Mouse (Mus musculus): ENCODE data around the gene Edn1. TPM values are rescaled to one million over a fixed set of nuclear protein-coding genes. Genes with fewer than 3 reads are reported as not detected.
A peak's percentile ranks its signal among the peaks of the same experiment; 100 is the strongest.

The Edn1 gene
- total RNA-seq (2021): 0.33 and 0.43 TPM in 2 replicates
- long read RNA-seq: 0 reads

GRCm38 (mm10) chr13:42301161-42301721 is at the start of gene Edn1:
Gene Edn1, plus strand, starts transcription at chr13:42301476.
- peak; percentile 52 for DNase-seq

GRCm38 (mm10) chr13:42253821-42254220 is 47.5 kb upstream of the Edn1 start:
- DNase-seq: no peak

GRCm38 (mm10) chr13:42255105-42255504 is 46.2 kb upstream of the Edn1 start:
- no peak for DNase-seq

DNA sequence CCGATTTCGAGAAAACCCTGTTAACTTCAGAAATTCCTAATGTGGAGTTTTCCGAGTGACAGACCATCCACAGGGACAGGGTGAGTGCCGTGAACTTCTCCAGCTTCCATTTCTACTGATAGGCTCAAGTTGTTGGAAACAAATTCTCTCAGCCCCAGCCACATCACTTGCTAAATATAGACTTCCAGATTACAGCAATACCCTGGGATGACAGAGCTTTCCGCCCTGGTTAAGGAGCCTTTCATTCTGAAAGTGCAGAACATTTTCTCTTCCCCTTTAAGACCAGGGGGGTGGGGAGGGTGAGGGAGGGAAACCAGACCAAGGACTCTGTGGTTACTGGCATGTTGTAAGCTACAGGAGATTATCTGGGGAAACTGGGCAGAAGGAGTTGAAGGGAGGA is 42.9 kb upstream of the Edn1 start:
- no peak for DNase-seq

GRCm38 (mm10) chr13:42260667-42261066 is 40.6 kb upstream of the Edn1 start:
- no peak for DNase-seq

GRCm38 (mm10) chr13:42270051-42270450 is 31.2 kb upstream of the Edn1 start:
- no peak for DNase-seq

GRCm38 (mm10) chr13:42276774-42277454 is 24.4 kb upstream of the Edn1 start:
- no peak for DNase-seq

GRCm38 (mm10) chr13:42277751-42278150 is 23.5 kb upstream of the Edn1 start:
- DNase-seq: no peak

GRCm38 (mm10) chr13:42285896-42286295 is 15.4 kb upstream of the Edn1 start:
- no peak for DNase-seq

GRCm38 (mm10) chr13:42286768-42287167 is 14.5 kb upstream of the Edn1 start:
- DNase-seq: no peak

GRCm38 (mm10) chr13:42292593-42292992 is 8.7 kb upstream of the Edn1 start:
- DNase-seq: no peak

DNA sequence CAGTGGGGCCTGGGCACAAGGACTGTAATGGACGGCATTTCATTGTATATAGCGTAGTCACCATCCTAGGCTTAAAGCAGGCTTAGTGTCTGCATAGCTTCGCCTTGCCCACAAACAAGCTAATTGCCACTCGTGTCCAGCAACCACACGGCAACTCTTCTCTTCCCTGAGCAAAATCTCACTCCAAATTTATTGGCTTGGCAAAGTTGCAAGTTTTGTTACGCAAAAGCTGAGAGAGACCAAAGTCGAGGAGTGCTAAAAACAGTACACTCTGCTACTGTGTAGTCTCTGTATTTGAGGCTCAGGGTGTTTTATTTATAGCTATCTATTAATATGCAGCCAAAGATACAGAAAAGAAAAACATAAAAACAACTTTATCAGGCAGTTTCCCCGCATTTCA is 3.0 kb upstream of the Edn1 start:
- DNase-seq: no peak

DNA sequence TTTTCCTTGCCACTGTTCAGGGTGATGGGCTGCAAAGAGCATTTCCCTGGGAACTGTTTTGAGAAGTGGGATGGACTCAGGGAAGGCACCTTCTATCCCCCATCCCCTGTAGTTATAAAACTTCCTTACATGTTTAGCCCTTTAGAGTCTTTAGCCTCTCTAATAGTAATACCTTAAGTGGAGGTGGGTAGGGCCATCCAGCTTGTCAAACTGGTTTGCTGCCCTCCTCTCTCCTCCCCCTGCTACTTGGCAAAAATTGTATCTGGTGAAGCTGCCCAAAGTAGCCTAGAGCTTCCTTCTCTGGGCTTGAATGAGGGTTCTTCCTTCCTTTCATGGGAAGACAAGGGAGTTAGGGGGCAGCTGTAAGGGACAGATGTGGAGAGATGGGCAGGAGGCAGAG is 2.5 kb upstream of the Edn1 start:
- DNase-seq: no peak

- DNase-seq: peak; percentile 83
Measured at GRCm38 (mm10) chr13:42300567-42300966, 709 bp upstream of the Edn1 start.

DNA sequence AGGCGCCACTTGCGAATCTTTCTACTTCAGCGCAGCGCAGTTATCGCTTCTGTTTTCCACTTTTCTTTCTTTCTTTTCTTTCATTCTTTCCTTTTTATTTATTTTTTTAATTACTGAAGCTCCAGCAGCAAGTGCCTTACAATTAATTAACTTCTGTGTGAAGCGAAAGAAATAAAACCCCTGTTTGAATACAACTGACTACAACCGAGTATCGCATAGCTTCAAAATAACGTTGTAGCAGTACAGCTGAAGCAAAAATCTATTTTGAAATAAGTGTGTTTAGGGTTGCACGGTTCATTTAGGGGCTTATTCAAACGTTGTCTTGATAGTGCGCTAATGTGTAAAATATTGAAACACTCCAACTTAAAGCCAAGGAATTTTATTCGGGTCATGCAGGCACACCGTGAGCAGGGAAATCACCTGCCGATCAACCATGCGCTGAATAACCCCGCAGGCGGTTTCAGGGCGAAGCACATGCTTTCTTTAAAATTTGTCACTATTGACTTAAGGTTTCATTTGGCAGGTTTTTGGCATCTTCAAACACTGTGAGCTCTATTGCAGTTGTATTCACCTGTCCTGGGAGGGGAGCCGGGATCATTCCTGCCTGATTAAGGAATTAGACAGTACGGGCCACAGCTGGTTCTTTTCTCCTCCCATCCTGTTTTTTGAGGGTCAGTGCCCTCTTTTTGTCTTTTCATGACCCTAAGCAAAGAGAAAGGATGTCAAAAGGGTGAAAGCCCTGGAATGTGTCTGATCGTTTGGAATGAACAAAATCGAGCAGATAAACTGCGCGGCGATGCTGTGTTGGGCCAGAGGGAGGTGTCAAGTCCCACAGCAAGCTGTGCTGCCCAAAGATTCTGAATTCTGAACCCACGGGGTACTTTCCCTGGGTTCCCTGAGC is 935 bp downstream of the Edn1 start:
- DNase-seq: no peak

DNA sequence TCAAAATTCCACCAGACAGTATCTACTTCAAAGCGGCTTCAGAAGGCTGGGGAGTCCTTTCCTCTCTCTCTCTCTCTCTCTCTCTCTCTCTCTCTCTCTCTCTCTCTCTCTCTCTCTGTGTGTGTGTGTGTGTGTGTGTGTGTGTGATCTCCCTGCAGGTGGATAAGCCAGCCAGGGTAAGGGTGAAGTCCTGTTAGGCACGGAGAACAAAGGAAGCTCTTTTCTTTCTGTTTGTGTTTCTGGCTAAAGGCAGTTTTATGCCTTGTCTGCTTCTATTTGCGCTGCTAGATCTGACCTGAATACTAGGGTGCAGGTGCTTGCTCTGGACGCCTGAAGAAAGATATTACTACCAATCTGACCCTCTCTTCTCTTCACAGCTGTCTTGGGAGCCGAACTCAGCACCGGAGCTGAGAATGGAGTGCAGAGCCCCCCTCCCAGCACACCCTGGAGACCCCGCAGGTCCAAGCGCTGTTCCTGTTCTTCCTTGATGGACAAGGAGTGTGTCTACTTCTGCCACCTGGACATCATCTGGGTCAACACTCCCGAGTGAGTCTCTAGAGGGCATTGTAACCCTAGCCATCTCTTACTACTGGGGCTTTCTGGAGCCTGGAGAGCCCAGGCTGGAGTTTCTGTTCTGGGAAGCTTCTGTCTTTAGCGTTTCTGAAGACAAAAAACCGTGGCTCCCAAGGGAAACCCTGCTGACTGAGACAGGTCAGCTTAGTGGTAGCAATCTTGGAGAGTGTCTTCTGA is 2.1 kb downstream of the Edn1 start:
- DNase-seq: no peak

DNA sequence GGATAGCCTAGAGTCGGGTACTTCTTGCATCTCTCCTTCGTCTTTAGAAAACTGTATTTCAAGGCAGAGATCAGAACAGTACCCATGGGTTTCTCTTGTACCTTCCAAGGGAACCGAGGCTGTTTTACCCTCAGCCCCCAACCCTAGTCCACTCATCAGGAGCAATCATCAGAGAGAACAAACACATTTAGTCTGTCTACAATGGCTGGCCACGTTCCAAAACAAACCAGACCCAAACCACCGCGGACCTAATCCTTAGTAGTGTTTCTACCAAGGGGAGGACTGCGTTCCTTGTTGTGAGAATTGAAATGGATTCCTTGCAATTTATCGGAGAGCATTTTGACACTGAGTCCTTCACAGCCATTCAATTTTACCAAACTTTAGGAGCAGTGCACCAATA is 2.9 kb downstream of the Edn1 start:
- DNase-seq: no peak

DNA sequence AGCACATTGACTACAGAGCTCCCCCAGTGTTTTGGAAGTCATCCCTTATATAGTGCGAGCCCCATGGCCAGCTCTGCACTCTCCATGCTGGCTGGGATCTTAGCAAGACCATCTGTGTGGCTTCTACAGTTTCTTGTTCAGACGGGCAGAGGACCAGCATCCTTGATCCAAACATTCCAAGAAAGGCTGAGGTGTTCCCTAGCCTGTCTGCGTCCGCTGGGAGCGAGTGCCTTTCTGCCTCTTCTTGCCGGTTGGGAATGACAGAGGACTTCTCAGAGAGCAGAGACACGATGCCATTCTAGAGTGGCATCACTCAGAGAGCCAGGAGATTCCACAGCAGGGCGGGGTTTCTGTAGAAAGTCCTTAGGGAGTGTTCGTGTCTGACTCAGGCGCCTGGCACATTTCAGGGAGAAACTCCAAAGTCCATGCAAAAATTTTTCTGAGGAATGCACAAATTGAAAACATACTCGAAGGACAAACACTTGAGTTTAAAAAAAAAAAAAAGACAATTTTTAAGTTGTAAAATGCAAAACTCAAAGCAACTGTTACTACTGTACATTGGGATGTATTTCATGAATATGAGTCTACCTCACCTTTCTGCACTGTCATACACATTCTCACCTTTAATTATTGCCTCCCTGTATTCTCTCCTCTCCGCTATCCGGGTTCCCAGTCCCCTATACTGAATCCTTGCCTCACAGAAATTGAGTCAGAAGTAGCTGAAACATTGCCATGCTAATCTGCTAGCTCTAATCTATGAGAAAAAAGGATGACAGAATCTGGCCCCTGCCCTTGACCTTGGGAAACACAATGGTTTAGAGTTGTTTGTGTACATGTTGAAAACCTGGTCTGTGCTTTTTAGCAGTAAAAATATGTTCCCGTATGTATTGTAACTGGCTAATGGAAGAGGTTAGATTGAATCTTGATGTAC is 5.9 kb downstream of the Edn1 start:
- no peak for DNase-seq

DNA sequence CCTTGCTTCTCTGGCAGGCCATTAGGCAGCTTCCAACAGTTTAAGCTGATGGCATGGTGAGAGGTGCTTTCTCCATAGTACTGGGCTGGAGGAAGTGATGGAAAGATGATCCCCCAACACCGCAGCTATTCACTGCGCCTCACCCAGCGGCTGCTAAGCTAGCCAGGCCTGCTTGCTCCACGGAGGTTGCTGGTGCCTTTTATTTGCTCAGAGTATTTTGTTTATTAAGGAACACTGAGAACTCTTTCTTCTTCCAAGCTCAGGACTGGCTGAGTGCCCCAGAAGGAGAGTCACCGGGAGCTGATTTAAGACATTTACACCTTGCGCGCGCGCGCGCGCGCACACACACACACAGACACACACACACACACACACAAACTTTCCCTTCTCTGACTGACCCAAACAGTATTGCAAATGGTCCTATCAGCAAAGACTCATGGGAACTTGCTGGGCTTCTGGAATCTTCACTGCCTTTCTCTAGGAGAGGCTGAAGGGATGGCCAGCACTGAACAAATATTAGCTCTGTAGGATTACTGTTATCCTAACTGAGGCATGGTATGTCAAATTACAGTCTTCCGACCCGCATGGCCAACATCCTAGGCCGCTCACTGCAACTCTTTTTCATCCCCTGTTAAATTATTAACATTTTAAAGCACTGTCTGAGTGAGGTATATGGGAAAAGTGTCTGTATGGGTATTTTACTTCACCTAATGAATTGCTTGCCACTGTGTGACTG is 7.3 kb downstream of the Edn1 start:
- no peak for DNase-seq

DNA sequence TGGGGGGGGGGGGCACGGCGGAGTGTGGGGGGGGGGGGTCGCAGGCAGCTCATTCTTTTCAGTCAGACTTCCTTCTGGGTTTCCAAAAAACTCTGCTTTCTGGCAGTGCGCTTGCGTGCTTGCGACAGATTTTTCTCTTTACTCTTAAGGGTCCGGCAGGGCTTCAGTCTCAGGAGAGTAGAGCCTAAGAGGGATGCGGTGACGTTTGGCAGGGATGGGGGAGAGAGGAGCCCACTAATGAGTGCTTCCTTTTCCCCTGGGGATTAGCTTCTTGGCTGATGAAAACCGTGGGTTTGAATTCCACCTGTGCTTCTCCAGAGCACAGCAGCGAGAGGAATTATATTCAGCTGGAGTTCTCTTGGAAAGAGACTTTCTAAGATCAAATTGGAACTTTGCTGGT is 8.5 kb downstream of the Edn1 start:
- DNase-seq: no peak

GRCm38 (mm10) chr13:42315628-42316027 is 14.4 kb downstream of the Edn1 start:
- DNase-seq: no peak
